Mouse (Mus musculus) spleen, postnatal 14 days (tissue): ENCODE data around the gene Lama4.

ENCODE experiments used
- DNase-seq, 2 experiments: peaks; one replicate each; pipeline ENCODE4 v3.0.0; 2021 to 2022; ENCODE audit warnings: low spot score in 2 of 2

Lama4 gene

GRCm38 (mm10) chr10:39049581-39050294, 84.4 kb downstream of the Lama4 start:
- no peak for DNase-seq

DNA sequence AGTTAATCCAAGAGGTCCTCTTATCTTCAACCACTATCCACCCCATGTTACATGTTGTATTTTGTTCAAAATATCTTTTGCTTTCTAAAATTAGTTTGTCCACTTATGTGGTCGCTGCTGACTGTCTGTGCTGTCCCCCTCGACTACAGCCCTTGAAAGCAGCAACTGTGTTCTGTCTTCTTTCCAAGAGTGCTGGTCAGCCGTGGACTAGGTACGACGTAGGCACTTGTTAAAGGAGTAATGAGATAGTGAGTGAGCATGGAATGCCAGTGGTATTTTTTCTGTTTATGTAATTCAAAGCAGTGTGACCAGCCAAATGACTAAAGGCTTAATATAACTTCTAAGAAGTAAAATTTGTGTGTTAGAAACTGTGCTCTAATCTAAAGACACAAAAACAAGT, 90.7 kb downstream of the Lama4 start:
- DNase-seq: no peak

GRCm38 (mm10) chr10:39064732-39065131, 99.4 kb downstream of the Lama4 start:
- DNase-seq: no peak

GRCm38 (mm10) chr10:39065449-39065848, 100.1 kb downstream of the Lama4 start:
- no peak for DNase-seq

- DNase-seq: no peak
These were observed 100.7 kb downstream of the Lama4 start for GRCm38 (mm10) chr10:39066061-39066460.

GRCm38 (mm10) chr10:39066962-39067361, 101.6 kb downstream of the Lama4 start:
- DNase-seq: peak; percentile 21 to 51

DNA sequence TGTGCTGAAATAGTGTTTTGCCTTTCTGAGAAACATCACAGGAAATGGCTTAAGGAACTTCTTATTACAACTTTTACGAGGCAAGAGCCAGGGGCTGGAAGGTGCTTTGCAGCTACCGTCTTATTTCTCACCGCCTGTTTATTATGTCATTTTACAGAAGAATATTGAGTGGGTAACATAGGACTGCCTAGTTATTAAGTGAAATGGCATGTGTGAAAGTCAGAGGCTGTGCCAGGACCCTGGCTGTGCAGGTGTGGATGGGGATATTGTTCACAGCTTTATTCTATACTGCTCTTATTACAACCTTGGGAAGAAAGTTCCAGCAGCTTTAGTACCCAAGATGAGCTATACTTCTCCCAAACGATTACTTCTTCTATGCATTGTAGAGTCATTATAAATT, 106.7 kb downstream of the Lama4 start:
- no peak for DNase-seq

DNA sequence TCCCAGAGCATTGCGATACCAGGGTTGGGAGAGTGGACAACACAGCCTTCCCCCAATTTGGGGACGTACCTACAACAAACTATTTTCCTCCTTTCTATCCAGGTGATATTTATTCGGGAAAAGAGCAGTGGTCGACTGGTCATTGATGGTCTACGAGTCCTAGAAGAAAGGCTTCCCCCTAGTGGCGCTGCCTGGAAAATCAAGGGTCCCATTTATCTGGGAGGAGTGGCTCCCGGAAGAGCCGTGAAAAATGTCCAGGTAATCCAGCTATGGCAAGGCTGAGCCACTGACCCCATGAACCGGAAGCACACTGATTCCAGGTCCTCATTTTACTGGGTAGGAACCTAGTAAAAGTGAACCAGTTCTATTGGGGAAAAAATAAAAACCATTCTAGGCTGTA, 131.7 kb downstream of the Lama4 start:
- no peak for DNase-seq

DNA sequence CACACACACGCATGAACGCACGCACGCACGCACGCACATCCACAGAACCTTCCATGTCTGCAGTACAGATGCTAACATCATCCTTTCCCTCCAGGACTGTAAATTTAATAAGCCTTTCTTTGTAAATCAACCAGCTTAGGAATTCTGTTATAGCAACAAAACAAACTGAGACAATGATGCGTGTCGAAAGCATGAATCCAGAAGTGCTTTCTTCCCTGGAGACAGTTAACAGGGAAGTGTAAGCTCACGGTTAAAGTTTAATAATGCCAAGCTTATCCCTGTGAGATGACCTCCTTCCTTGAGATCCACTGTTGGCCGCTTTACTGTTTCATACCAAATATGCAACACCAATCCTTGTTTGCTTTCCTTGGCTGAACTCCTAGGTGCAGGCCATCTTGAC, 133.4 kb downstream of the Lama4 start:
- DNase-seq: no peak

DNA sequence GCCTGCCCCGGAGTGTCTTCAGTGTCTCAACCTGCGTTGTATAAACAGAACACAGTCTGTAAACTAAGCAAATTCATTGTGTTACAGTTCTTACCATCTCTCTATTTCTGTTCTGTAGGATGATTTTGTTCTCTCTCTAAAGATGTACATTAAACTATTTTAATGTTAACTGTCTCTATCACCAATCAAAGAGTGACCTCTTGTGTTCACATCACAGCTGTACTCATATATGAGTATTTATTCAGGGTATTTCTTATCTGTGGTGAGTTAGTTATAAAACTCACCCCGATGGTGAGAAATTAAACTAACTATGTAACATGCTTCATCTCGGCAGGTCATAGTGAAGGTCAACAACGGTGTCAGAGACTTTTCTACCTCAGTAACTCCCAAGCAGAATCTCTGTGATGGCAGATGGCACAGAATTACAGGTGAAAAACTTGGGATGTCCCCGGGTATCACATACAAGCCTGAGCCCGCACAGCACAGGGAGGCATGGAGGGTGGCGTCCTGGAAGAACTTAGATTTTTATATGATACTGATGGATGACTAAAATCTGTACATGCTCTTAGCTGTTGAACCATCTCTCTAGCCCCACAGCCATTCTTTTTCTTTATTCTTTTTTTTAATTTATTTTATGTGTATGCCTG, 139.6 kb downstream of the Lama4 start:
- no peak for DNase-seq

DNA sequence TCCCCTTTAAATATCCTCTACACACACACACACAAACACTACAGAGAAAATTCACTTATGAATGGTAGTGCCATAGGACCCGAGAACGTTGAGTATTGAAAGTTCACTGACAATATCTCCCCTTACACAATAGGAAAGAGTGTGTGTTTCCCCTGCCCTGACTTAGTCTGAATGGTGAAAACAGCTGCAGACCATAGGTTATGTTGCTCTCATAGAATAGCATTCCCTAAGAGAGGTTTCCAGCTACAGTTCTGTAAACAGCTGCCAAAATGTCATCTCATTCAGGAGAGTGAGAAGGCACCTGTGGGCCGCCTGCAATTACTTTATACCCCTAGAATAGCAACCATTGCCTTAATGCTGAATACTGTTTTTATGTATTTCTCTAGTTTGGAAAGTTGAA, 141.1 kb downstream of the Lama4 start:
- no peak for DNase-seq

DNA sequence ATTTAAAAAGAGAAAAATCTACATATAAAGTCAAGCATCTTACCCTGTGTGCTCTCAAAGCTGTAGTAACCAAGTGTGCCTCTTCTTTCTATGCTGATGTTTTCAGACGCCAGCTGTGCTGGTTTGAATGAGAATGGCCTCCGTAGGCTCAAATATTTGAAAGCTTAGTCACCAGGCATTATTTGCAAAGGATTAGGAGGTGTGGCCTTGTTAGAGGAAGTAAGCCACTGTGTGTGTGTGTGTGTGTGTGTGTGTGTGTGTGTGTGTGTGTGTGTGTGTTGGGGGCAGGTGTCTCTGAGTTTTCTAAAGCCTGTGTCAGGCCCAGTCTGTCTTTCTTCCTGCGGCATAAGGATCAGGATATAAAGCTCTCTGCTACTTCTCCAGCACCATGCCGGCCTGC, 141.6 kb downstream of the Lama4 start:
- no peak for DNase-seq

DNA sequence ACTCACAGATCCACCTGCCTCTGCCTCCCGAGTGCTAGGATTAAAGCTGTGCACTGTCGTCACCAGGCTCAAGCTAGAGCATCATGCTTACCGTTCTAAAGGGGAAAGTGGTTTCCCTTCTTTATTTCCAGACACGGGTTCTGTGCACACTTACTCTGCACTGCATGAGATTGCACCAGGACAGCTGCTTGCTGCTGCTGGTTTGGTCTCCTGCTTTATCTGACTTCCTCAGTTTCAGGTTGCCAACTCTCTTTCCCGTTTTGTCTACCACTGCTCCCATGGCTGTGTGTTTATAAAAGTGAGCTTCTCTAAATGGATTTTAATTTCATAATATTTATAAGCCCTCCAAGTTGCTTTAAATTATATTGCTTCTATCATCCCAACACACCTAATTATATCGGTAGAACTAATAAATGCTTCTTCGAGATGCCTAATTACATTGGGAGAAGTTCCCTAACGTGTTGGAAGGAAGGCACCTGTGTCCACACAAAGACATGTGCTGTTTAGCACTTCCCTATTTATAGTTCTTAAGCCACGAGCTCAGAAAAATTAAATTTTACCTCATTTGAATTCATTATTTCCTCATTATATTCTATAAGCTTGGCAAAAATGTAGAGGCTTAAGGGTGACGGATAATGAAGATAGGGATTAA, 143.6 kb downstream of the Lama4 start:
- DNase-seq: no peak

DNA sequence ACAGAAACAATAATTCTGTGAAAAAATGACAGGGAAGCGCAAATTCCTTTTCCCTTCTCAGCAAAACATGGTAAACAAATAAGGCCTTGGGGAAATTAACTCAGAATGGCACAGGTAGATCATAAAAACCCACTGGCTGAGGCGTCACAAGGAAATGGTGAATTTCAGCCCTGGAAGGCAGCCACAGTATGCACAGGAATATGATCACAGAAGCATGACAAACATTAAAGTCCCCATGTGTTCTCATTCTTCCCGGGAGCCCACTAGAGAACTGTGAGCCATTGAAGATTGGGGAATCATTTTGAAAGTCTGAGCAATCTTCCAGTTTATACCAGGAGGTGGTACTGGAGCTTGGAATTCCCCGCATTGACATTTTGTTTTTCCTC, 144.2 kb downstream of the Lama4 start:
- no peak for DNase-seq

- no peak for DNase-seq
These were observed 156.1 kb downstream of the Lama4 start for GRCm38 (mm10) chr10:39121412-39121811.

DNA sequence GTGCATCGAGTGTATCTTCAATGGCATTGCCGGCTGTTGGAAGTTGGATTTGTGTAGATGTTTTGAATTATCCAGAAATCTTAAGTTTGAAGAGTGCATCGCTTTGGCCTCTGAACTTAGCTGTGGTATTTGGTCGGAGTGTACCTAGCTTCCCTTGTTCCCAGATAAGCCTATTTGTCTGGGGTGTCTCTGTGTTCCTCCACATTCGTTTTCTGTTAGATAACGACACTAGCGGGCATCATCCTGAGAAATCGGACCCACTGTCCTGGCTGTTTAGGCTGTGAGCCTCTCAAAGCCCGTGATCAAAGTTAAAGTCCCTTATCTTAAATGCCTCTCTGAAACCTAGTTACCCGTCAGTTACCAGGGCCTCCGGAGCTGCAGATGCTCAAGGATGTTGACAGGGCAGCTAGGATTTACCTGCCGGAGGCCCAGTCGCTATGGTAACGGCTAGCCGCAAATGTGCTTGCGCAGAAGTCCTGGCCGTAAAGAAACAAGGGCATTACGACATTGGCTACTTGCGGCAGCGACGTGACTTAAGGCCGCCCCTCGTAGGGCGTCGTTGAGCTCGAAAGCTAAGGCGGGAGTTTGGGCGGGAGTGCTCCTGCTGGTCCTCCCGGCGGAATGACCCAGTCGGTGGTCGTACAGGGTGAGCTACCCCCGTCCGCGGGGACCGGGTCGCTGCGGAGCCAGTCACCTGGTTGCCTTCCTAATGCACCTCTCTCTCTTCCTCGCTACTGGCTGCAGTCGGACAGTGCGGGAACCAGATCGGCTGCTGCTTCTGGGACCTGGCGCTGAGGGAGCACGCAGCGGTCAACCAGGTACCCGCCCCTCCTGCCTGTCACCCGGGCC, 168.4 kb downstream of the Lama4 start, which contains the start of the genes Fam229b and Tube1:
Gene Fam229b (minus strand): TSS at position 453 of the 849 bp plus-strand sequence.
Gene Tube1 (plus strand): TSS at position 515 of the 849 bp plus-strand sequence.
- DNase-seq: peak; percentile 58 to 78

GRCm38 (mm10) chr10:39137766-39138165, 172.5 kb downstream of the Lama4 start:
- no peak for DNase-seq

- no peak for DNase-seq
These were observed 173.4 kb downstream of the Lama4 start for GRCm38 (mm10) chr10:39138761-39139160.

DNA sequence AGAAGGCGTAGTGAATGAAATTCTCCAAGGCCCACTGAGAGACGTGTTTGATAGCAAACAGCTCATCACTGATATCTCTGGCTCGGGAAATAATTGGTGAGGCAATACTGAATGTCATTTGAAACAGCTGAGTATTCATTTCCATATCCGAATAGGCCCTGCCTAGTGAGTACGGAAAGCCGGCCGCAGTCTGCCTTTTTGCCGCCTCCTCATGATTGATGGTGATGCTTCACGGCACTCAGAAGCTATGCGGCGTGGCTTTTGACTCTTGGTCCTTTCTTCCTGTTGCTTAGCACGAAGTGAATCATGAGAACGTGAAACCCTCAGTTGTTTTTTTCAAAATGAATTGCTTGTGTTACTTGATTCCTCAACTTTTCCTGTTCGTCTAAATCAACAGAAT, 175.5 kb downstream of the Lama4 start:
- DNase-seq: no peak

GRCm38 (mm10) chr10:39141401-39141800, 176.1 kb downstream of the Lama4 start:
- no peak for DNase-seq

DNA sequence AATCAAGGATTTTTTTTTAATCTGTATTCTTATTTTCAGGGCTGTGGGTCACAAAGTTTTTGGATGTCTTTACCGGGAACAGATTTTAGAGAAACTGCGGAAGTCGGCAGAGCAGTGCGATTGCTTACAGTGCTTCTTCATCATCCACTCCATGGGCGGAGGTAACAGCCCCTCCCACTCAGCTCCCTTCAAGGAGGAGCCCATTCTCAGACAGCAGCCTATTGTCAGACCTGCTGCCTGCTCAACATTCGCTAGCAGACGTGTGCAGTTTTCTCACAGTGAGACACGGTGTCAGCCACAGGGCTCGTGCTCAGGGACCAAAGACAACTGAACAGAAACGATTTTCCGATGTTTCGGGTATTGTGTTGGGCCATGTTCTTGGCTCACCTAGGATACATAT, 176.9 kb downstream of the Lama4 start:
- no peak for DNase-seq

DNA sequence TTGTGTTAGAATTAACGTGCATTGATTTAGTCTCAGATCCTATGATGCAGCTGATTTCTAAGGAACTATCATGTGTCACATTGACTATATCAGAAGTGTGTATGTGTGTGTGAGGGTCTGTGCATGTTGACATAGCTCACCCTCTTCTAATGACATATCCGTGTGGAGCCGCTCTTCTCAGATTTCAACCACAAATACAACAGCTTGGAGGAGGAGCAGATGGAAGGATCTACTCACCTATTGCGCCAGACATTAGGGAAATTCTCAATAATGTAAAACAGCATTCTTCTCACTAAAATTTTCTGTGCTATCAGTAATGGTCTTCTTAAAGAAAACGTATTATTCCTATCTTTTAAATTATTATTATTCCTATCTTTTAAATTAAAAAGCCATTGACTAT, 191.4 kb downstream of the Lama4 start:
- no peak for DNase-seq
